Mouse (Mus musculus) lung, embryonic 14.5 days (tissue): ENCODE results near the gene Zfp169. TPM values are rescaled to one million over a fixed set of nuclear protein-coding genes. Genes with fewer than 3 reads are reported as not detected.

ENCODE experiments used
- ATAC-seq: fragments of 200-750 bp; cut with Nextera tagmentation; 2 replicates; pipeline ENCODE4 v1.8.0; 2017; ENCODE audit warnings: mild to moderate bottlenecking, moderate TSS enrichment, moderate library complexity; ENCODE audit not compliant: insufficient read depth
- DNase-seq: peaks from one replicate; pipeline ENCODE4 v3.0.0-alpha.2; 2015
- H3K27ac ChIP-seq: fragments of 300-500 bp; sonication (generic); 2 replicates; pipeline ENCODE4 v1.5.1; 2014; ENCODE audit warnings: low read depth, mild to moderate bottlenecking, moderate library complexity
- H3K27me3 ChIP-seq: fragments of 300-500 bp; sonication (generic); 2 replicates; pipeline ENCODE4 v1.6.1; 2014; ENCODE audit warnings: low read length, control low read depth; ENCODE audit not compliant: insufficient read depth
- H3K36me3 ChIP-seq: fragments of 300-500 bp; sonication (generic); 2 replicates; pipeline ENCODE4 v1.6.1; 2014; ENCODE audit warnings: control low read depth; ENCODE audit not compliant: insufficient read depth
- H3K4me1 ChIP-seq: fragments of 300-500 bp; sonication (generic); 2 replicates; pipeline ENCODE4 v1.6.1; 2014; ENCODE audit warnings: antibody characterized with exemption, control low read depth; ENCODE audit not compliant: insufficient read depth
- H3K4me2 ChIP-seq: fragments of 300-500 bp; sonication (generic); 2 replicates; pipeline ENCODE4 v1.6.1; 2014; ENCODE audit warnings: mild to moderate bottlenecking
- H3K4me3 ChIP-seq: fragments of 300-500 bp; sonication (generic); 2 replicates; pipeline ENCODE4 v1.5.1; 2014; ENCODE audit warnings: low read depth, low read length
- H3K9ac ChIP-seq: fragments of 300-500 bp; sonication (generic); 2 replicates; pipeline ENCODE4 v1.6.1; 2014
- H3K9me3 ChIP-seq: fragments of 300-500 bp; sonication (generic); 2 replicates; pipeline ENCODE4 v1.6.1; 2016; ENCODE audit warnings: low read depth, low read length, control low read depth
- CTCF ChIP-seq: IDR thresholded peaks from 2 replicates; pipeline ENCODE4 v1.5.1; 2016; ENCODE audit warnings: antibody characterized with exemption, low read depth
- WGBS: fragments of 180-500 bp; shearing (Covaris S2); extraction: QIAGEN DNeasy Blood & Tissue Kit; methylation state at CpG from one replicate; pipeline ENCODE4 v1.1.7; 2014; 5-methylcytosine and 5-hydroxymethylcytosine counted together
- polyA plus RNA-seq: library from polyadenylated mRNA; unstranded; fragments of >200 nt; fragmentation: Nextera tagmentation; extraction: Ambion mirVana; gene quantifications from 2 replicates; pipeline ENCODE4 v1.2.1, GENCODE M21; 2014

The Zfp169 gene
- polyA plus RNA-seq, 1 experiment from 2014 or later, result 5.2 TPM

DNA sequence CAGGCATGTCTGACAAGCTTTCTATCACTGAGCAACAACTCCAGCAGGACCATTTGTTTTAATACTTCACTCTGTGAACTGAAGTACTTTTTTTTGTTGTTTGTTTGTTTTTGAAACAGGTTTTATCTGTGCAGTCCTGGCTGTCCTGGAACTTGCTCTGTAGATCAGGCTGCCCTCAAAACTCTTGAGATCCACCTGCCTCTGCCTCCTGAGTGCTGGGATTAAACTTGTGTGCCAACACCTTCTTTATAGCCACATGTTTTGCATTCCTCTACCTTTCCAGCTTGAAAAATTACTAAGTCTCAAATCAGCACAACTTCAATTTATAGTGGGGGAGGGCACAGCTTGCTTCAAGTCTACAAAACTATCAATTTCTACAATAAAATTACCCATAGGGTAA is 31.1 kb upstream of the Zfp169 start:
- no peak for ATAC-seq
- Histone ChIP-seq H3K4me1 (peaks cover 22% of the 10 kb centered on the region), H3K9ac (peak overlapping the region; percentile 7; the same call in 1 of the 2 replicates), H3K4me3 (peak overlapping the region; percentile 97), H3K27me3 (no peaks in the 10 kb centered on the region), H3K27ac (no peak overlapping the region), H3K9me3 (no peaks in the 10 kb centered on the region), H3K36me3 (peaks cover 5% of the 10 kb centered on the region; the same call in 1 of the 2 replicates), H3K4me2 (peak overlapping the region; percentile 79)
- TF ChIP-seq CTCF, result no peak
- no peak for DNase-seq

DNA sequence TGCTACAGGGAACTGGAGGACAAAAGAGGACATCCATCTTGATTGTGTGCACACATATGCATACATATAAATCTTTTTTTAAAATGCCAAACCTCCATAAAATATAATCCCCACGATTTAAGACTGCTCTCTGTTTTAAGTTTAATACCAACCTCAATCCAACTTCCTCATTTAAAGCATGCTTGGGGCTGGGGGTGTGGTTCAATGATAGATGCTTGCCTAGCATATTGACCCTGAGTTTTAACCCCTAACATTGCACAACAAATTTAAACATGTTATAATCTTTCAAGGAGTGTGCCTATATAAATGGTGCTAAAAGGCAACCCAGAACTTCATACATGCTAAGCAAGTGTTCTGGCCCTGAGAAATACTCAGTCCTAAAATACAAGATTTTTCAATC is 27.2 kb upstream of the Zfp169 start:
- H3K4me2 ChIP-seq, result peak overlapping the region; percentile 2

DNA sequence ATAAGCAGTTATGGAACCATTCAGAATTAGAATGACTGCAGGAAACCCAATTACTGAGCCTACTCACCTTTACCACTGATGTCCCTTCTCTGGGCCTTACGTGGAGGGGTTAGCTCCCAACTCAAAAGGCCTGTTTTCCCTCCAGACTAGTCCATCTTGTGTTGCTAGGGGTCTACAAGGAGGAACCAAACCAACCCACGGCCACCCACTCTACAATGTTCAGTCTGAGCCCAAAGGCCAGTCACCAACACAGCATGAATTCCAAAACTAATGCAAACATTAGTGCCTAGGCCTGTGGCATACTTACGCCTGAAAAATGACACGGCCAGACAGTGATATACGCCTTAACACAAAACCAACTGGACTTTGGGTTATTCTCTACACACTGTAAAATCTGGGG is 20.2 kb upstream of the Zfp169 start:
- ATAC-seq (no peak), DNase-seq (no peak)
- H3K4me3 ChIP-seq, result no peak overlapping the region
- no peaks in the 10 kb centered on the region for H3K9me3 ChIP-seq
- H3K27ac ChIP-seq, result no peak overlapping the region
- WGBS, result 84% methylated on average over 5 of the region's 5 CpGs
- no peak for TF ChIP-seq CTCF
- H3K36me3 ChIP-seq, result peaks cover 43% of the 10 kb centered on the region
- no peaks in the 10 kb centered on the region for H3K27me3 ChIP-seq
- no peak overlapping the region for H3K4me2 ChIP-seq
- no peak overlapping the region for H3K9ac ChIP-seq
- no peaks in the 10 kb centered on the region for H3K4me1 ChIP-seq

More for the DNA sequence above, 27.2 kb upstream of the Zfp169 start:
- no peak for ATAC-seq
- Histone ChIP-seq H3K4me3 (no peak overlapping the region), H3K9me3 (no peaks in the 10 kb centered on the region), H3K27me3 (no peaks in the 10 kb centered on the region), H3K9ac (no peak overlapping the region), H3K4me1 (peaks cover 22% of the 10 kb centered on the region), H3K27ac (no peak overlapping the region), H3K36me3 (peaks cover 29% of the 10 kb centered on the region)
- no peak for DNase-seq
- 42% methylated on average over 1 of the region's 1 CpGs for whole genome bisulfite sequencing
- no peak for TF ChIP-seq CTCF

DNA sequence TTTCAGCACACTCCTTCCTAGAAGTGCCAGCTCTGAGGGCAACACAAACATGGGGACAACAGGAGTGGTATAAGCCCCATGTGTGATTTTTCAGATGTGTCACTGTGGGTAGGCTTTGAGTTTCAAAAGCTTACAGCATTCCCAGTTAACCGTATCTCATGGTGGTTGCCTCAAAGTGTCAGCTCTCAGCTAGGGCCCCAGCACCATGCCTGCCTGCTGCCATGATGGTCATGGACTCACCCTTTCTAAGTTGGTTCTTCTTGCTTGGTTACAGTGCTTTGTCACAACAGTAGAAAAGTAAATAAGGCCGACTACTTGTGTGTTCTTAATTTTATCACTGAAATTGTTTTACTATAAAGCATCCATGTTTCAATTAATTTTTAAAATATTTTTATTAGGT is 18.2 kb upstream of the Zfp169 start:
- ATAC-seq (0 out of 2 replicates have a peak, but pooled peaks have one; percentile 22), DNase-seq (peak; percentile 36)
- Histone ChIP-seq H3K27me3 (no peaks in the 10 kb centered on the region), H3K9ac (no peak overlapping the region), H3K9me3 (no peaks in the 10 kb centered on the region), H3K27ac (no peak overlapping the region), H3K36me3 (peaks cover 28% of the 10 kb centered on the region), H3K4me2 (no peak overlapping the region), H3K4me3 (no peak overlapping the region), H3K4me1 (no peaks in the 10 kb centered on the region)
- WGBS, result 47% methylated on average over 2 of the region's 2 CpGs
- TF ChIP-seq CTCF, result no peak

DNA sequence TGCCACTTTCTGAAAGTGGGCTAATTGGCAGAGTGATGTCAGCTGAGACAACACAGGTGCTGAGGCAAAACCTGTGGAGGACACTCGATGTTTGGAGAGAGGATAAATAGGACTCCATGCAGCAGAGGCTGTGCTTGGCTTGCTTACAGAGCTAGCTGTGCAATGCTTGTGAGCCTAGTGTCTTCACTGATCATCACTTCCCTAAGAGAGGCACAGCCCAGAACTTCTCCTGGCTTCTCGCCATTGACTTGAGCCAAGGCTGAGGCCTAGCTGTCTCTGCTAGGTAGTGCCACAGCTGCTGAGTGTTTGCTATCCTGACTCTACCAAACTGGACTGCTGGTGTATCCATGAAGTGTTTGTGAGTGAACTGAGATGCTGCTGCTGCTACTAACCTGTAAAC is 17.4 kb upstream of the Zfp169 start:
- Histone ChIP-seq H3K9ac (no peak overlapping the region), H3K36me3 (peaks cover 21% of the 10 kb centered on the region), H3K4me3 (no peak overlapping the region), H3K4me2 (no peak overlapping the region), H3K27me3 (no peaks in the 10 kb centered on the region), H3K27ac (no peak overlapping the region), H3K4me1 (no peaks in the 10 kb centered on the region), H3K9me3 (no peaks in the 10 kb centered on the region)
- no peak for TF ChIP-seq CTCF
- DNase-seq, result peak; percentile 84
- peak; percentile 64 for ATAC-seq
- 35% methylated on average over 2 of the region's 2 CpGs for WGBS

DNA sequence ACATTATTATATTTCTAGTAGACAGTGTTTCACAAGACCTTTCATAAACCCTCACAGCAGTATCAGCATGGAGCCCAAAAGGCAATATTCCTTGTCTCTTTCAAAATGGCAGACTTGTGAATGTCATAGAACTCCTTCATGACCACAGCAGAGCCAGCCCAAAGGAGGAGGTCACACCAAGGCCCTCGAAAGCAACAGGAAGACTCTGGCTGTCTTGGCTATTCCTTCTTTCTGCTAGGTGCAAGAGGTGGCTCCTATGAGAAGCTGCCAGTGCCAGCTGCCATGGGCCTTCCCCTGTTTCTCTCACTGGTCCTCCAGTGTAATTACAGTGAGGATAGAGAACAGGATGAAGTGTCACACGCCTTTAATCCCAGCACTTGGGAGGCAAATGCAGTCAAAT is 15.8 kb upstream of the Zfp169 start:
- H3K9ac ChIP-seq, result no peak overlapping the region
- no peaks in the 10 kb centered on the region for H3K27me3 ChIP-seq
- TF ChIP-seq CTCF, result no peak
- peaks cover 7% of the 10 kb centered on the region; the same call in 1 of the 2 replicates for H3K36me3 ChIP-seq
- DNase-seq (no peak), ATAC-seq (no peak)
- no peaks in the 10 kb centered on the region for H3K9me3 ChIP-seq
- WGBS, result 37% methylated on average over 2 of the region's 2 CpGs
- no peak overlapping the region for H3K27ac ChIP-seq
- no peaks in the 10 kb centered on the region for H3K4me1 ChIP-seq
- no peak overlapping the region for H3K4me2 ChIP-seq
- no peak overlapping the region for H3K4me3 ChIP-seq

DNA sequence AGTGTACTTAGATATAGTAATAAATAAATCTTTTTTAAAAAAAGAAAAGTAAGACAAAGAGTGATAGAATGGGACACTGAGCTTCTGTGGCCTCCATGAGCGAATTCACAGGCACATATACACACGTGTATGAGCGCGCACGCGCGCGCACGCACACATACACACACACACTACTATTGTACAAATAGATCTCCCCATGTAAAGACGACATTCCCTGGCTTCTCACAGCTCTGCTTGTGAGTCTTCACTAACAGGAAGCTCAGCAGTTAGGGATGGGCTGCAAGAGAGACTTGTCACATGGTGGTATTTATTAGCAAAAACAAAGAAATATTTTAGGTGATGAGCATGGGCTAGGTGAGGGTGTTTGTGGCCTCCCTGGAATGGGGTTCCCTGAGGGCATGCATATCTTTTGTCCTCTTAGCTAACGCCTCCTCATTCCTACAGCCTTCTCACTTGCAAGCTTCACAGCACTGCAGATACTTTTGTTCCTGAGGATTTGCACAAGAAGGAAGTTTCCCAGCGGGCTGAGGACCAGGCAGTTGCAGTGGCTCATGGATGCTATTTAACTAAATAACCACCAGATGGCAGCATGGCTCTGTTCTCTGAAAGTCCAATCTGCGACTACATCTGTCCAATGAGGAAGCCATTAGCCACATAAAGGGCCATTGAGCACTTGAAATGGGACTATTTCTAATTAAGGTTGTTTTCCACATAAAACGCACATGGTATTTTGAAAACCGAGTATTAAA is 15.0 kb upstream of the Zfp169 start:
- Histone ChIP-seq H3K27ac (no peak overlapping the region), H3K27me3 (no peaks in the 10 kb centered on the region), H3K4me2 (no peak overlapping the region), H3K4me1 (no peaks in the 10 kb centered on the region), H3K9ac (no peak overlapping the region), H3K36me3 (peaks cover 1% of the 10 kb centered on the region; the same call in 1 of the 2 replicates), H3K9me3 (no peaks in the 10 kb centered on the region), H3K4me3 (no peak overlapping the region)
- ATAC-seq (peak; percentile 39; the same call in 1 of the 2 replicates), DNase-seq (peak; percentile 96)
- 53% methylated on average over 15 of the region's 15 CpGs for WGBS
- TF ChIP-seq CTCF, result peak; percentile 93
